Mouse (Mus musculus): ENCODE data around the gene Dhrs7.
A peak's percentile ranks its signal among the peaks of the same experiment; 100 is the strongest.

Gene Dhrs7

DNA sequence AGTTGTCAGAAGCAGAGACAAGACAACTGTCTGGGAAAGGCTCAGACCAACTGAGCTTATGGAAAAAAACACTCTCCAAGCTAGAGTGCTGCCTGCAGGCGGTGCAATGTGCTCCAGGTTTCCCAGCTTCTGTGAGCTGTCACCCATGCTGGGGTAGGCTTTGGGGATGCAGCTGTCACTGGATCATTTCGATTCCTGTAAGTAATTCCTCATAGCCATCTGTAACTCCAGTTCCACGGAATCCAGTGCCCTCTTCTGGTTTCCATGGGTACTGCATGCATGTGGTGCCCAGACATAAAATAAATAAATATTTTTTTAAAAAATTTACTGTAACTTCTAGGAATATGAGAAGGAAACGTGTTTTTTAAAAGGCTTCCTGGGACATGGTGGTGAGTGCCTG, 10.0 kb downstream of the Dhrs7 start:
- DNase-seq = peak; percentile 88

DNA sequence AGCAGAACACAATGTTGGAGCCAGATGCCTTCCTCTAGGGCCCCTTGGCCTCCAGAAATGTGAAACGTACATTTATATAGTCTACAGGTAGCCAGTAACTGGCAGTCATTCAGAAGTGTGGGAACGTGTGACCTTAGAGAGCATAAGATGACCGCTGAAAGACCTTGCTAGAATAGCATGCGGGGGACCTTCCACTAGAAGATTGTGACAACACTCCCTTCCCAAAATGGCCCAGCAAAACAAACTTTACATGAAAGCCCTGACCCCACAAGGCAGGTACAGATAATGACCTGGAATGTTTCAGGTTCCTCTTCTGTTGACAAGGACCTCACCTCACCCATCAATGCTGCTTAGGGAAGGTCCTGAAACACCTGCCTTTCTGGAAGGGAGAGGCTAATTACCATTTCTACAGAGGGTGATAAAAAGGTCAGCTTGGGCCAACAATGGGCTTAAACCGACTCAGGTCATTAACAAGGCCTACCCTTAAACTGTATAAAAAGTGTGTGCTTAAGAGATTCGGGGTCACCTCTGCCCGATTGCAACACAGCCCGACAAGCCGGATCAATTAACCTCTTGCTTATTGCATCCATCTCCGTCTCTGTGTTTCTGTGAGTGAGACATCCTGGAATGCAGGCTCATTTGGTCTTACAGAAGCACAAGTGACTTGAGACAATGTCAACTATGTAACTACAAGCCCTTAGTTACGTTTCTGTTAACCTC, 14.9 kb downstream of the Dhrs7 start, which contains the start of gene Gm4756:
Gene Gm4756, minus strand, starts transcription at position 51 of the 720 bp plus-strand sequence.
- DNase-seq = peak; percentile 63

DNA sequence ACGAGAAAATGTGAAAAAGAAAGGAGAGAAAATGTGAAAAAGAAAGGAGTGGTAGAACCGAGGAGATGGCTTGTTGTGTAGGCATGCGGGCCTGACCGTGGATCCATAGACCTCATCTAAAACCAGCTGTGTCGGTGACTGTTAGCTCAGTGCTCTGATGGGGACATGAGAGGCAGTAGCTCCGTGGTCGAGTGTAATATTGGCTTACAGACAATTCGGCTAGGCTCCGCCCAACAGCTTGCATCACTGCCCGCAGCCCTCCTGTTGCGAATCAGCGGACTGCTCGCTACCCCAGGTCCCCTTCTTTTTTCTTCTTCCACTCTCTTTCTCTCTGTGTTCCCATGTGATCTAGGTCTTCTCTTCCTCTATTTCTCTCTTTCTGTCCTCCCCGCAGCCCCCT, 15.8 kb downstream of the Dhrs7 start:
- DNase-seq = peak; percentile 76

DNA sequence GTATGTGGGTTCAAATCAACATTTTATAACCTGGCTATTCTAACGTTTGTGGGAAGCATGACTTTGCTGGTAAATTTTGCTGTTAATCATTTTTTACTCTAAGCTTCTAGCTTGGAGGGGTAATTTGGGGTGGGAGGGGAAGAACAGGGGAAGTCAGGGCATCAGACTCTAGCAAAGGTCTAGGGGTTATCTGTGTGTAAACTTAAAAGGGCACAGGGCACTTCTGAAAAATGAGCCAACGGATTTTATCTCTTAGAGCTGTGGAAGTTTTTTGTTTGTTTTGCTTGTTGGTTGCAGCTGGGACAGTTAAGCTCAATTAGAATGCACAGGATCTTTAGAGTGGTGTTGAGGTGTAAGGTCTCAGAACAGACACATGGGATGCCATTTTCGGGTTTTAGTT, 26.7 kb downstream of the Dhrs7 start:
- peak; percentile 42 for DNase-seq

DNA sequence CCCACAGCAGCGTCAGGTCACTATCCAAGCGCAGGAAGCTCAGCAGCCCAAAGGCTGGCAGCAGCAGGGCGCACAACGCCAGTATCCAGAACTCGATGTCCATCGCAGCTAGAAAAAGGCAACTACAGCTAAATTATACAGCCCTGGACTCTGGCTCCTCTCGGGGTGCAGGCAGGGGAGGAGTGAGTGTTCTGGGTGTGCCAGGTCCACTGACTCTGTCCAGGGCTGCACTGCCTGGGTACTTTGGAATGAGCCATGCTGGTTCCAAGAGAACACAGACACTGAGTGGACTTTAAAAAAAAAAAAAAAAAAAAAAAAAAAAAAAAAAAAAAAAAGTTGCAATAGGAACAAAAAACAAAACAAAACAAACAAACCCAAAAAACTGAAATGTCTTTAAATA, 36.0 kb downstream of the Dhrs7 start:
- DNase-seq = peak; percentile 70

DNA sequence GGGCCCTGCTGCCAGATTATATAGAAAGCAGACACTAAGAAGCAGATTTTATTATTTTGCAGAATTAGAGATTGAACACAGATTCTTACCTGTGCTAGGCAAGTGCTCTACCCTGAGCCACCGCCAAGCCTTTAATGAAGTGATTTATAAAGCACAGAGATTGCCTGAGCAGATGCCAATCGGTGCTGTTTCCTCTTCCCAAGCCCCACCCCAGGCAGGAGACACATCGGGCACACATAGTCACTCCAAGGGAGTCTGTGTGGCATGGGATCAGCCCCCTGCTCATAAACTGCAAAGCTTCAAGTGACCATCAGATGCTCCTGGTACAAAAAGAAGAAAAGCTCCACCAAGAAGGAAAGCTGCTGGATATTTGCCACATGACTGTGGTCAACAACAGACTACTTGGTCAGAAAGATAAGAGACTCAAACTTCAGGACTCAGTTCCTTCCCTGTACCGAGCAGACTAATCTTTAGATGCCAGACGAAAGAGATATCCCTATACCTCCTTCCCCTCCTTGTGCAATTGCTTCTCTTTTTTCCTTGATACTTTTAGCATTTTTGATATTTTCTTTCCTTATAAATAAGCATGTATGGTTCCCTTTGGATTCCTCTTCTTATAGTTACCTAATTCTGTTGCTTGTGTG, 41.7 kb downstream of the Dhrs7 start:
- DNase-seq = peak; percentile 61

DNA sequence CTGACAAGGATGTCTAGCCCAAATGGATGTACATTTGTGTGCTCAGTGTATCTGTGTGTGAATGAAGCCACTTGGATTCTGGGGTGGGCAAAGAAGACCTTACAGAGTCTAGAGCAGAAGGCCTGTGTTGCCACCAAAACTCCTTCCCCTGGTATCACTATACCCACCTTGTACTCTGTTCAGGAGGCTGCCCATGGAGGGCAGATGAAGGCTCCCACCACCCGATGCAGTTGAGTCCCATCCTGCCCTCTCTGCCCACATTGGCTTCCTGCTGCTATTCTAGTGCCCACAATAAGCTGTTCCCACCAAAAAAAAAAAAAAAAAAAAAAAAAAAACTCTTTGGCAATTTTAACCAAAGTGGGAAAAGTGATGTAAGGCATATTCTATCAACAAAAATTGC, 43.3 kb downstream of the Dhrs7 start:
- peak; percentile 55 for DNase-seq

DNA sequence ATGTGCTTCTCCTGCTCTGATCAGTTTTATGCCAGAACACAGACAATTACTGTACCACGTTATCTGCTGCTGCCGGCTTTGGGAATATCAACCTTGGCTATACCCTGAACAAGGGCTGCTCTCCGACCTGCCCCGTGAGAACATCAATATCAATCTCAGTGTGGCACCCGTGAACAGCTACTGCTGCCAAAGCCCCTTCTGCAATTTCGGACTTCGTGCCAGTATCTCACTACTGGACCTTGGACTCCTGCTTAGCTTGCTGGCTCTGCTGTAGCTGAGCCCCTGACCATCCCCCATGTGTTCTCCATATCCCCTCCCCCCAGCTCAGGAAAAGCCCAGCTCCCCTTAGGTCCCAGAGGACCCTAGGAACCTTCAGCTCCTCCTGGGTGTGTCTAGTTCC, 43.9 kb downstream of the Dhrs7 start:
- no peak for DNase-seq

DNA sequence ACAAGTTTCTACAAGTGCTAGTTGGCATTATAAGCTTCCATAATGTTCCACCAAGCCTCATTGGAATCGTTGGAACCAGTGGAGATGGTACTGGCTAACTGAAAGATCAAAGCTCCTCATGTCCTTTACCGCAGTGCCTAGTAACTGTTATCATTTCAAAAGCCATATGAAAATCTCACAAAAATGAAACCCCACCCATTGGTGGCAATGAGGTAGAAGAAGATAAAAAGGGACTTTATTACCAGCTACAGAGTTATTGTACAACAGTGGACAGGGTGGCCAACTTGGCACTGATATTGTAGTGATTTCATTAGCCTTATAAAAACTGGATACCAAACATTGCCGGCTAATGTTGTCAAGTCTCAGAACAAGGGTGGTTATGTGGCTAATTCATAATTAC, 52.7 kb downstream of the Dhrs7 start:
- DNase-seq = no peak

All from heart, adult 11 months (tissue).